19 mouse cellular contexts compared by ENCODE assay signal in genomic region chrX:140531356-140531755, GRCm38 (mm10).
DNase-seq lines count a peak whose midpoint lies in the region; ATAC-seq and TF ChIP-seq lines count a peak whose summit lies in the region.
"Had no signal": no experiment of that assay in that cellular context is flagged by ENCODE, and none has a peak within 500 bp of the region (broad histone marks: within the 10 kb centered on the region; RNA-seq: fewer than 3 reads in every experiment).

No protein-coding gene starts in this region.

- H3K4me2 ChIP-seq in lung, postnatal 0 days (replicated peaks; ENCODE audit: low read depth, low read length), result no peak overlapping the region
- H3K4me2 ChIP-seq in intestine, postnatal 0 days (replicated peaks; ENCODE audit: low read depth), result no peak overlapping the region
- H3K4me2 ChIP-seq: heart, embryonic 13.5 days; hindbrain, embryonic 15.5 days had no signal

- H3K27me3 ChIP-seq in lung, postnatal 0 days (replicated peaks; ENCODE audit: insufficient read depth, low read length), result no peaks in the 10 kb centered on the region
- 0 out of 2 replicates have a peak, but pooled peaks cover 3% of the 10 kb centered on the region for H3K27me3 ChIP-seq in intestine, postnatal 0 days (replicated peaks; ENCODE audit: control insufficient read depth, insufficient read depth, low read length)
- H3K27me3 ChIP-seq: heart, embryonic 13.5 days had no signal

- no peak overlapping the region for H3K4me3 ChIP-seq in lung, postnatal 0 days (ENCODE audit: low read depth, low read length)
- no peak overlapping the region for H3K4me3 ChIP-seq in intestine, postnatal 0 days (ENCODE audit: low read depth, low read length)
- H3K4me3 ChIP-seq: embryonic facial prominence, embryonic 10.5 days; gastrocnemius, adult 2 months; heart, embryonic 13.5 days; hindbrain, embryonic 15.5 days had no signal

- no peak for ATAC-seq in lung, postnatal 0 days
- peak; percentile 36 for ATAC-seq in activated CD4-positive, CD25-positive, alpha-beta regulatory T cell, adult 4 months
- peak; percentile 49 for ATAC-seq in intestine, postnatal 0 days
- no peak for ATAC-seq in megakaryocyte-erythroid progenitor cell, adult 5-6 weeks (replicated peaks; ENCODE audit: low FRiP score, low TSS enrichment, poor library complexity, severe bottlenecking)
- ATAC-seq: forebrain, embryonic 14.5 days had no signal

- WGBS in lung, postnatal 0 days, result 78% methylated on average over 2 of the region's 2 CpGs
- 60% methylated on average over 2 of the region's 2 CpGs for WGBS in intestine, postnatal 0 days

- H3K36me3 ChIP-seq in lung, postnatal 0 days (ENCODE audit: insufficient read depth, low read length), result no peaks in the 10 kb centered on the region
- H3K36me3 ChIP-seq in intestine, postnatal 0 days (ENCODE audit: control insufficient read depth, insufficient read depth), result no peaks in the 10 kb centered on the region
- H3K36me3 ChIP-seq: embryonic facial prominence, embryonic 10.5 days; G1E; heart, embryonic 13.5 days; hindbrain, embryonic 15.5 days had no signal

- H3K9me3 ChIP-seq in lung, postnatal 0 days (ENCODE audit: low read length), result no peaks in the 10 kb centered on the region
- H3K9me3 ChIP-seq in intestine, postnatal 0 days (ENCODE audit: control insufficient read depth), result no peaks in the 10 kb centered on the region
- H3K9me3 ChIP-seq: embryonic facial prominence, embryonic 10.5 days; G1E; heart, embryonic 13.5 days; hindbrain, embryonic 15.5 days had no signal

- peak overlapping the region; percentile 3; the same call in 1 of the 2 replicates for H3K27ac ChIP-seq in lung, postnatal 0 days (ENCODE audit: low read length)
- H3K27ac ChIP-seq in intestine, postnatal 0 days (ENCODE audit: low read depth, low read length), result peak overlapping the region; percentile 50; the same call in 1 of the 2 replicates
- H3K27ac ChIP-seq: embryonic facial prominence, embryonic 10.5 days; gastrocnemius, adult 2 months; heart, embryonic 13.5 days; hindbrain, embryonic 15.5 days had no signal

- no peak overlapping the region for H3K9ac ChIP-seq in lung, postnatal 0 days (replicated peaks; ENCODE audit: low read depth)
- no peak overlapping the region for H3K9ac ChIP-seq in intestine, postnatal 0 days (ENCODE audit: low read depth, low read length)
- H3K9ac ChIP-seq: heart, embryonic 13.5 days; hindbrain, embryonic 15.5 days had no signal

- TF ChIP-seq CTCF in lung, postnatal 0 days (IDR thresholded peaks at IDR 0.05), result no peak
- TF ChIP-seq CTCF in intestine, postnatal 0 days (IDR thresholded peaks at IDR 0.05; ENCODE audit: low read depth), result no peak

- no peaks in the 10 kb centered on the region for H3K4me1 ChIP-seq in lung, postnatal 0 days (ENCODE audit: insufficient read depth, low read depth, low read length)
- 0 out of 2 replicates have a peak, but pooled peaks cover 2% of the 10 kb centered on the region for H3K4me1 ChIP-seq in intestine, postnatal 0 days (replicated peaks; ENCODE audit: control insufficient read depth, insufficient read depth, low read length)
- H3K4me1 ChIP-seq: hindbrain, embryonic 15.5 days had no signal

- TF ChIP-seq EP300 in lung, postnatal 0 days (IDR thresholded peaks at IDR 0.05), result no peak

- no peak for DNase-seq in lung, postnatal 0 days (ENCODE audit: low spot score)
- DNase-seq in lung, postnatal 4 days, result no peak
- DNase-seq in heart, adult 9 months (ENCODE audit: low spot score in 2 of 2), result no peak
- no peak for DNase-seq in cerebellum, adult 18-20 months
- DNase-seq: adrenal gland, postnatal 10 days; cerebellum, adult 11 months; cerebellum, adult 9-11 months; cerebellum, postnatal 36 days; gastrocnemius, adult 2 months; gastrocnemius, postnatal 25 days; heart, postnatal 36 days had no signal

Comparison
In these comparisons a context has a peak if more than half of its experiments do, and no peak if none do; other contexts are left out.
1. ATAC-seq: peak in activated CD4-positive, CD25-positive, alpha-beta regulatory T cell, adult 4 months (single experiment) and intestine, postnatal 0 days (single experiment); none in lung, postnatal 0 days (single experiment) and megakaryocyte-erythroid progenitor cell, adult 5-6 weeks (single experiment).